Mouse (Mus musculus) lung, postnatal 0 days (tissue): Measurements from ENCODE around the gene Mrs2.

Experiments used
- CTCF ChIP-seq: IDR thresholded peaks from 2 replicates; pipeline ENCODE4 v1.5.1; 2016; ENCODE audit warnings: antibody characterized with exemption, mild to moderate bottlenecking
- EP300 ChIP-seq: IDR thresholded peaks from 2 replicates; pipeline ENCODE4 v1.6.1; 2016; ENCODE audit warnings: antibody characterized with exemption, mild to moderate bottlenecking, control low read depth

- TF ChIP-seq CTCF (peak; percentile 49), EP300 (no peak)
Observed at GRCm38 (mm10) chr13:25055111-25055554, 35.0 kb upstream of the Mrs2 start.
